Mouse (Mus musculus) midbrain, postnatal 0 days (tissue): ENCODE measurements around the gene Patj. TPM values are rescaled to one million over a fixed set of nuclear protein-coding genes. Genes with fewer than 3 reads are reported as not detected.

Source experiments
- ATAC-seq: fragments of 200-750 bp; cut with Nextera tagmentation; 2 replicates; pipeline ENCODE4 v1.8.0; 2017; ENCODE audit warnings: moderate number of reproducible peaks, mild to moderate bottlenecking, moderate TSS enrichment, moderate library complexity; ENCODE audit not compliant: low FRiP score
- DNase-seq: peaks from one replicate; pipeline ENCODE4 v3.0.0-alpha.2; 2015; ENCODE audit warnings: low spot score
- H3K27ac ChIP-seq: fragments of 300-500 bp; sonication (generic); 2 replicates; pipeline ENCODE4 v1.5.1; 2014; ENCODE audit warnings: low read depth, mild to moderate bottlenecking, low read length, mixed read lengths
- H3K27me3 ChIP-seq: fragments of 300-500 bp; sonication (generic); 2 replicates; pipeline ENCODE4 v1.6.1; 2014; ENCODE audit warnings: low read length, control low read depth, mixed read lengths; ENCODE audit not compliant: insufficient read depth
- H3K36me3 ChIP-seq: fragments of 300-500 bp; sonication (generic); 2 replicates; pipeline ENCODE4 v1.6.1; 2014; ENCODE audit warnings: low read length, control low read depth, mixed read lengths; ENCODE audit not compliant: insufficient read depth
- H3K4me1 ChIP-seq: fragments of 300-500 bp; sonication (generic); 2 replicates; pipeline ENCODE4 v1.6.1; 2014; ENCODE audit warnings: mild to moderate bottlenecking, control low read depth, antibody characterized with exemption, low read length, mixed read lengths; ENCODE audit not compliant: insufficient read depth
- H3K4me2 ChIP-seq: fragments of 300-500 bp; sonication (generic); 2 replicates; pipeline ENCODE4 v1.6.1; 2014; ENCODE audit warnings: low read depth, mild to moderate bottlenecking, low read length, mixed read lengths; ENCODE audit not compliant: poor library complexity, severe bottlenecking
- H3K4me3 ChIP-seq: fragments of 300-500 bp; sonication (generic); 2 replicates; pipeline ENCODE4 v1.5.1; 2014; ENCODE audit warnings: low read depth, mild to moderate bottlenecking, low read length, moderate library complexity
- H3K9ac ChIP-seq: fragments of 300-500 bp; sonication (generic); replicated peaks from 2 replicates; pipeline ENCODE4 v1.6.1; 2014; ENCODE audit warnings: mild to moderate bottlenecking, low read length, moderate library complexity, mixed read lengths; ENCODE audit not compliant: poor library complexity, severe bottlenecking
- H3K9me3 ChIP-seq: fragments of 300-500 bp; sonication (generic); 2 replicates; pipeline ENCODE4 v1.6.1; 2016; ENCODE audit warnings: low read length, control low read depth
- CTCF ChIP-seq: IDR thresholded peaks from 2 replicates; pipeline ENCODE4 v1.5.1; 2016; ENCODE audit warnings: antibody characterized with exemption, mild to moderate bottlenecking
- WGBS: fragments of 180-500 bp; shearing (Covaris S2); extraction: QIAGEN DNeasy Blood & Tissue Kit; methylation state at CpG from one replicate; pipeline ENCODE4 v1.1.7; 2014; 5-methylcytosine and 5-hydroxymethylcytosine counted together
- polyA plus RNA-seq: library from polyadenylated mRNA; unstranded; fragments of >200 nt; fragmentation: Nextera tagmentation; extraction: Ambion mirVana; gene quantifications from 2 replicates; pipeline ENCODE4 v1.2.1, GENCODE M21; 2015
- total RNA-seq: library from RNA; depleted of rRNA; stranded (reverse); fragments of >200 nt; gene quantifications from 2 replicates; pipeline ENCODE4 v1.2.3, GENCODE M21; 2014

The Patj gene
- total and polyA plus RNA-seq, 2 experiments from 2014 or later, result 6.9 to 16.9 TPM

GRCm38 (mm10) chr4:98577957-98578541 lies 182.5 kb downstream of the Patj start:
- H3K4me1 ChIP-seq, result no peaks in the 10 kb centered on the region
- WGBS, result 20% methylated on average over 3 of the region's 3 CpGs
- no peak overlapping the region for H3K9ac ChIP-seq
- H3K27me3 ChIP-seq, result no peaks in the 10 kb centered on the region
- H3K4me2 ChIP-seq, result no peak overlapping the region
- no peak for TF ChIP-seq CTCF
- ATAC-seq (peak; percentile 87), DNase-seq (peak; percentile 60)
- no peaks in the 10 kb centered on the region for H3K9me3 ChIP-seq
- no peak overlapping the region for H3K4me3 ChIP-seq
- no peaks in the 10 kb centered on the region for H3K36me3 ChIP-seq
- H3K27ac ChIP-seq, result peak overlapping the region; percentile 40

GRCm38 (mm10) chr4:98581456-98581855 lies 185.9 kb downstream of the Patj start:
- ATAC-seq (no peak), DNase-seq (no peak)
- TF ChIP-seq CTCF, result no peak
- H3K9me3 ChIP-seq, result no peaks in the 10 kb centered on the region
- no peak overlapping the region for H3K4me2 ChIP-seq
- H3K4me1 ChIP-seq, result no peaks in the 10 kb centered on the region
- no peaks in the 10 kb centered on the region for H3K27me3 ChIP-seq
- 57% methylated on average over 8 of the region's 8 CpGs for WGBS
- H3K27ac ChIP-seq, result no peak overlapping the region
- no peaks in the 10 kb centered on the region for H3K36me3 ChIP-seq
- no peak overlapping the region for H3K4me3 ChIP-seq
- no peak overlapping the region for H3K9ac ChIP-seq

- Histone ChIP-seq H3K27ac (no peak overlapping the region), H3K9me3 (no peaks in the 10 kb centered on the region), H3K4me2 (no peak overlapping the region), H3K27me3 (no peaks in the 10 kb centered on the region), H3K36me3 (no peaks in the 10 kb centered on the region), H3K9ac (no peak overlapping the region), H3K4me1 (no peaks in the 10 kb centered on the region), H3K4me3 (no peak overlapping the region)
- 57% methylated on average over 5 of the region's 5 CpGs for WGBS
- DNase-seq (no peak), ATAC-seq (no peak)
- no peak for TF ChIP-seq CTCF
These were observed 188.4 kb downstream of the Patj start for GRCm38 (mm10) chr4:98584023-98584422.

- WGBS, result 80% methylated on average over 4 of the region's 4 CpGs
- no peak for TF ChIP-seq CTCF
- Histone ChIP-seq H3K27ac (no peak overlapping the region), H3K9me3 (no peaks in the 10 kb centered on the region), H3K27me3 (no peaks in the 10 kb centered on the region), H3K36me3 (no peaks in the 10 kb centered on the region), H3K4me3 (no peak overlapping the region), H3K4me2 (no peak overlapping the region), H3K4me1 (no peaks in the 10 kb centered on the region), H3K9ac (no peak overlapping the region)
- ATAC-seq (no peak), DNase-seq (no peak)
These were observed 190.7 kb downstream of the Patj start for GRCm38 (mm10) chr4:98586303-98586702.

- no peaks in the 10 kb centered on the region for H3K4me1 ChIP-seq
- TF ChIP-seq CTCF, result no peak
- H3K4me3 ChIP-seq, result no peak overlapping the region
- ATAC-seq (no peak), DNase-seq (no peak)
- WGBS, result 74% methylated on average over 2 of the region's 2 CpGs
- 0 out of 2 replicates have a peak, but pooled peaks cover 2% of the 10 kb centered on the region for H3K36me3 ChIP-seq
- no peaks in the 10 kb centered on the region for H3K9me3 ChIP-seq
- H3K27me3 ChIP-seq, result no peaks in the 10 kb centered on the region
- H3K9ac ChIP-seq, result no peak overlapping the region
- no peak overlapping the region for H3K27ac ChIP-seq
- H3K4me2 ChIP-seq, result no peak overlapping the region
These were observed 192.1 kb downstream of the Patj start for GRCm38 (mm10) chr4:98587686-98588085.

- Histone ChIP-seq H3K27me3 (no peaks in the 10 kb centered on the region), H3K27ac (no peak overlapping the region), H3K9ac (no peak overlapping the region), H3K4me2 (no peak overlapping the region), H3K4me3 (no peak overlapping the region), H3K9me3 (no peaks in the 10 kb centered on the region), H3K4me1 (no peaks in the 10 kb centered on the region; the same call in 1 of the 2 replicates), H3K36me3 (0 out of 2 replicates have a peak, but pooled peaks cover 2% of the 10 kb centered on the region)
- DNase-seq, result no peak
- no peak for TF ChIP-seq CTCF
- WGBS, result 100% methylated on average over 1 of the region's 1 CpGs
- no peak for ATAC-seq
These were observed 198.4 kb downstream of the Patj start for GRCm38 (mm10) chr4:98593961-98594360.
